Mouse (Mus musculus) bone marrow macrophage, adult 2 months (primary cell): ENCODE data around the gene Exoc4.

ENCODE experiments used
- CTCF ChIP-seq: IDR thresholded peaks from 2 replicates; pipeline ENCODE4 v1.5.1; 2012; ENCODE audit warnings: low read depth, mild to moderate bottlenecking, low read length, moderate library complexity
- POLR2A ChIP-seq: IDR thresholded peaks from 2 replicates; pipeline ENCODE4 v1.6.1; 2012; ENCODE audit warnings: mild to moderate bottlenecking, low read depth, low read length, borderline replicate concordance

- TF ChIP-seq CTCF (no peak), POLR2A (no peak)
Observed at GRCm38 (mm10) chr6:33769251-33769650, 520.4 kb downstream of the Exoc4 start.
